Mouse (Mus musculus): Measurements from ENCODE around the gene Intu. TPM values are rescaled to one million over a fixed set of nuclear protein-coding genes. Genes with fewer than 3 reads are reported as not detected.

The Intu gene
- 2.0 and 2.3 TPM in 2 replicates for polyA plus RNA-seq (2015; fragmentation: Nextera tagmentation; extraction: Ambion mirVana)

GRCm38 (mm10) chr3:40531286-40532141 is at the start of gene Intu:
Intu (plus strand) TSS chr3:40531286.

GRCm38 (mm10) chr3:40708655-40709054 is 177.6 kb downstream of the Intu start, which contains the start of gene Slc25a31:
Slc25a31 (plus strand) TSS chr3:40708855.

GRCm38 (mm10) chr3:40744024-40744835 is 213.1 kb downstream of the Intu start, which contains the start of gene Hspa4l:
Hspa4l (plus strand) TSS chr3:40744495.

Small RNA genes lying within 50 kb of the gene (microRNA-seq; reads per million reads assigned to microRNA genes)
- not detected for gene Gm23810

Other genes starting within 250 kb of the Intu start
- gene Slc25a31, start 177.6 kb downstream of the Intu start, polyA plus RNA-seq (2015; fragmentation: Nextera tagmentation; extraction: Ambion mirVana): 0.18 and 0.39 TPM in 2 replicates
- 53.9 and 61.7 TPM in 2 replicates for gene Hspa4l, start 213.2 kb downstream of the Intu start, polyA plus RNA-seq (2015; fragmentation: Nextera tagmentation; extraction: Ambion mirVana)

Data from neural tube, postnatal 0 days (tissue).